Mouse (Mus musculus) small intestine, adult 2 months (tissue): Measurements from ENCODE around the gene Atp6v0e2.

Source experiments
- CTCF ChIP-seq: fragments of 200-500 bp; IDR thresholded peaks from 2 replicates; pipeline ENCODE4 v1.5.1; 2012; ENCODE audit warnings: low read depth, mild to moderate bottlenecking, control low read depth, inconsistent platforms, low read length, moderate library complexity, mixed read lengths; ENCODE audit not compliant: insufficient replicate concordance, insufficient read length; ENCODE audit errors: extremely low read depth
- POLR2A ChIP-seq: fragments of 200-500 bp; IDR thresholded peaks from 2 replicates; pipeline ENCODE4 v1.6.1; 2012; ENCODE audit warnings: low read depth, mild to moderate bottlenecking, control low read depth, inconsistent platforms, low read length, moderate library complexity

DNA sequence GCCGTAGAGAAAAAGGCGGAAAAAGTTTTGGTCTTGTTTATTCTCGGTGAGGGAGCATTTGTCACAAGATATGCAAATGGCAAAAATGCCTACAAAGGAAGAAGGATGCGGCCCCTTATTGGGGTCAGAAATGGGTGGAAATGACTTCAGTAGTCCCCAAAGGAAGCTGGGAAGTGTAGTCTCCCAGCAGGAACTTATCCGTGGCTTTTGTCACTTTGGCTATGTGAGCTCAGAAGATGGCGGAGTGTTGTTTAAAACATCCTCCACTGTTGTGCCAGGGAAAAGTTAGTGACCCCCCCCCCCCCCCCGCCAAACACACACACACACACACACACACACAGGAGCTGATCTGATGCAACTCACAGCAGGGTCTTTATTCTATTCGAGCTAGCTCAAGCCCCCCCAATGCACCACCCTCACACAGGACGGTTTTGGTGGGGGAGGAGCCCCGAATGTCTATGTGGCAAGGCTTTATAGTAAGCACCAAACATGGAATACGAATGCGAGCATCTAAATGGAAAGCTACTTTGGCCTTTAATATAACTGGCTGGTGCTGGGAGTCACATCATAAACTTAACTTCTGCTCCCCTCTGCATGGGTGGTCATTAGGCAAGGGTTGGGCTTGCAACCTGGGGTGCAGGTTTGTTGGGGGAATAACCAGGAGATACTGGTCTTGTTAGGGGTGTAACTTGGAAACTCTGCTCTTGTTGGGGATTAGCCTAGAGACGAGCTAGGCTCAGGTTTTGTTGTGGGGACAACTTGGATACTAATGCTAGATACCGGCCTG, 17.9 kb downstream of the Atp6v0e2 start:
- TF ChIP-seq CTCF (no peak), POLR2A (no peak)
